Comparison of ENCODE assay signal across 18 mouse cellular contexts in genomic region chr1:42589442-42589841, GRCm38 (mm10).
DNase-seq lines count a peak whose midpoint lies in the region; ATAC-seq lines count a peak whose summit lies in the region.
"Had no signal": no experiment of that assay in that cellular context is flagged by ENCODE, and none has a peak within 500 bp of the region (broad histone marks: within the 10 kb centered on the region; RNA-seq: fewer than 3 reads in every experiment).

No protein-coding gene starts in this region.

- no peak overlapping the region for H3K9ac ChIP-seq in heart, embryonic 13.5 days
- no peak overlapping the region for H3K9ac ChIP-seq in neural tube, embryonic 15.5 days (replicated peaks)
- H3K9ac ChIP-seq in limb, embryonic 11.5 days (ENCODE audit: low read length) = no peak overlapping the region
- H3K9ac ChIP-seq: hindbrain, embryonic 12.5 days; liver, embryonic 14.5 days; neural tube, embryonic 13.5 days had no signal

- DNase-seq in heart, postnatal 36 days = no peak
- DNase-seq in neural tube, embryonic 10.5 days (ENCODE audit: extremely low spot score, low spot score) = peak; percentile 14
- peak; percentile 33 for DNase-seq in limb, embryonic 11.5 days (ENCODE audit: low spot score)
- DNase-seq in urinary bladder, adult 18-20 months (ENCODE audit: low spot score in 2 of 2) = no peak
- DNase-seq: adrenal gland, adult 2 months; cerebellum, adult 18-20 months; kidney, adult 18-20 months; kidney, postnatal 36 days; lung, postnatal 36 days; thymus, postnatal 25 days had no signal

- 0 out of 2 replicates have a peak, but pooled peaks cover 11% of the 10 kb centered on the region for H3K27me3 ChIP-seq in heart, embryonic 13.5 days (replicated peaks)
- no peaks in the 10 kb centered on the region for H3K27me3 ChIP-seq in neural tube, embryonic 15.5 days (replicated peaks)
- no peaks in the 10 kb centered on the region for H3K27me3 ChIP-seq in limb, embryonic 11.5 days (ENCODE audit: control insufficient read depth, insufficient read depth, low read length)
- H3K27me3 ChIP-seq: hindbrain, embryonic 12.5 days; neural tube, embryonic 13.5 days had no signal

- 0 out of 2 replicates have a peak overlapping the region, but pooled peaks have one; percentile 18 for H3K4me2 ChIP-seq in heart, embryonic 13.5 days
- H3K4me2 ChIP-seq in neural tube, embryonic 15.5 days = no peak overlapping the region
- no peak overlapping the region for H3K4me2 ChIP-seq in limb, embryonic 11.5 days (ENCODE audit: low read depth, severe bottlenecking)
- H3K4me2 ChIP-seq: hindbrain, embryonic 12.5 days; neural tube, embryonic 13.5 days had no signal

- H3K9me3 ChIP-seq in heart, embryonic 13.5 days = no peaks in the 10 kb centered on the region
- H3K9me3 ChIP-seq in neural tube, embryonic 15.5 days (replicated peaks) = no peaks in the 10 kb centered on the region
- H3K9me3 ChIP-seq in limb, embryonic 11.5 days (ENCODE audit: control insufficient read depth, low read length) = no peaks in the 10 kb centered on the region
- H3K9me3 ChIP-seq: heart, embryonic 10.5 days; hindbrain, embryonic 12.5 days; neural tube, embryonic 13.5 days had no signal

- no peak for ATAC-seq in heart, embryonic 13.5 days (ENCODE audit: extremely low read depth, insufficient number of reproducible peaks, low FRiP score, low TSS enrichment)
- no peak for ATAC-seq in neural tube, embryonic 15.5 days (ENCODE audit: low FRiP score)
- ATAC-seq in limb, embryonic 11.5 days (ENCODE audit: insufficient number of reproducible peaks, low FRiP score, low TSS enrichment, low read depth) = no peak
- ATAC-seq in cerebellum, adult (ENCODE audit: insufficient number of reproducible peaks, low FRiP score, low TSS enrichment) = no peak
- ATAC-seq: forebrain, embryonic 14.5 days had no signal

- H3K36me3 ChIP-seq in heart, embryonic 13.5 days = no peaks in the 10 kb centered on the region
- no peaks in the 10 kb centered on the region for H3K36me3 ChIP-seq in neural tube, embryonic 15.5 days
- no peaks in the 10 kb centered on the region for H3K36me3 ChIP-seq in limb, embryonic 11.5 days (ENCODE audit: control insufficient read depth, insufficient read depth, low read length)
- H3K36me3 ChIP-seq: heart, embryonic 10.5 days; hindbrain, embryonic 12.5 days; neural tube, embryonic 13.5 days had no signal

- 38% methylated on average over 7 of the region's 7 CpGs for WGBS in heart, embryonic 13.5 days
- 59% methylated on average over 7 of the region's 7 CpGs for WGBS in neural tube, embryonic 15.5 days
- WGBS in limb, embryonic 11.5 days = 36% methylated on average over 7 of the region's 7 CpGs

- H3K4me1 ChIP-seq in heart, embryonic 13.5 days = no peaks in the 10 kb centered on the region
- no peaks in the 10 kb centered on the region for H3K4me1 ChIP-seq in neural tube, embryonic 15.5 days
- no peaks in the 10 kb centered on the region for H3K4me1 ChIP-seq in limb, embryonic 11.5 days (ENCODE audit: control insufficient read depth, insufficient read depth, low read length)
- H3K4me1 ChIP-seq: neural tube, embryonic 13.5 days had no signal

- intact Hi-C loops in heart, postnatal 36 days (cut with DNase I) = no loop called here

- H3K27ac ChIP-seq in heart, embryonic 13.5 days (replicated peaks) = no peak overlapping the region
- no peak overlapping the region for H3K27ac ChIP-seq in neural tube, embryonic 15.5 days (replicated peaks)
- no peak overlapping the region for H3K27ac ChIP-seq in limb, embryonic 11.5 days (replicated peaks; ENCODE audit: low read depth, low read length)
- H3K27ac ChIP-seq: heart, embryonic 10.5 days; hindbrain, embryonic 12.5 days; liver, embryonic 14.5 days; neural tube, embryonic 13.5 days had no signal

- H3K4me3 ChIP-seq in heart, embryonic 13.5 days = no peak overlapping the region
- H3K4me3 ChIP-seq in neural tube, embryonic 15.5 days (replicated peaks) = no peak overlapping the region
- H3K4me3 ChIP-seq in limb, embryonic 11.5 days (ENCODE audit: low read depth, low read length) = no peak overlapping the region
- H3K4me3 ChIP-seq: heart, embryonic 10.5 days; hindbrain, embryonic 12.5 days; neural tube, embryonic 13.5 days had no signal

Comparison
In these comparisons a context has a peak if more than half of its experiments do, and no peak if none do; other contexts are left out.
1. DNase-seq: peak in neural tube, embryonic 10.5 days (single experiment) and limb, embryonic 11.5 days (single experiment); none in heart, postnatal 36 days (0 of 2) and urinary bladder, adult 18-20 months (0 of 2).